Mouse (Mus musculus) myocyte (in vitro differentiated cells): ENCODE data around the gene Aldh1l1.

Experiments used
- E2F4 ChIP-seq: IDR thresholded peaks from one replicate; pipeline ENCODE4 v1.6.1; 2011; ENCODE audit warnings: mild to moderate bottlenecking, control low read depth, moderate library complexity; ENCODE audit not compliant: insufficient read depth
- MAX ChIP-seq: IDR thresholded peaks from one replicate; pipeline ENCODE4 v1.6.1; 2011; ENCODE audit warnings: low read depth, mild to moderate bottlenecking, control low read depth
- MYOD1 ChIP-seq, 3 experiments: IDR thresholded peaks; one replicate each; pipeline ENCODE4 v1.6.1; 2011; ENCODE audit warnings: control low read depth in 2 of 3, low read depth in 2 of 3, mild to moderate bottlenecking in 2 of 3, moderate library complexity in 1 of 3; ENCODE audit not compliant: insufficient read length in 2 of 3, control insufficient read depth in 1 of 3
- POLR2A ChIP-seq: IDR thresholded peaks from one replicate; pipeline ENCODE4 v1.6.1; 2011; ENCODE audit warnings: low read depth, mild to moderate bottlenecking, control low read depth, moderate library complexity; ENCODE audit not compliant: insufficient read length
- POLR2AphosphoS2 ChIP-seq: IDR thresholded peaks from one replicate; pipeline ENCODE4 v1.6.1; 2011; ENCODE audit warnings: low read depth, control low read depth; ENCODE audit not compliant: insufficient read length
- SRF ChIP-seq: IDR thresholded peaks from one replicate; pipeline ENCODE4 v1.6.1; 2011; ENCODE audit warnings: low read depth; ENCODE audit not compliant: control insufficient read depth, insufficient read length
- TCF12 ChIP-seq: IDR thresholded peaks from one replicate; pipeline ENCODE4 v1.6.1; 2011; ENCODE audit warnings: mild to moderate bottlenecking, control low read depth; ENCODE audit not compliant: poor library complexity, insufficient read depth, severe bottlenecking

DNA sequence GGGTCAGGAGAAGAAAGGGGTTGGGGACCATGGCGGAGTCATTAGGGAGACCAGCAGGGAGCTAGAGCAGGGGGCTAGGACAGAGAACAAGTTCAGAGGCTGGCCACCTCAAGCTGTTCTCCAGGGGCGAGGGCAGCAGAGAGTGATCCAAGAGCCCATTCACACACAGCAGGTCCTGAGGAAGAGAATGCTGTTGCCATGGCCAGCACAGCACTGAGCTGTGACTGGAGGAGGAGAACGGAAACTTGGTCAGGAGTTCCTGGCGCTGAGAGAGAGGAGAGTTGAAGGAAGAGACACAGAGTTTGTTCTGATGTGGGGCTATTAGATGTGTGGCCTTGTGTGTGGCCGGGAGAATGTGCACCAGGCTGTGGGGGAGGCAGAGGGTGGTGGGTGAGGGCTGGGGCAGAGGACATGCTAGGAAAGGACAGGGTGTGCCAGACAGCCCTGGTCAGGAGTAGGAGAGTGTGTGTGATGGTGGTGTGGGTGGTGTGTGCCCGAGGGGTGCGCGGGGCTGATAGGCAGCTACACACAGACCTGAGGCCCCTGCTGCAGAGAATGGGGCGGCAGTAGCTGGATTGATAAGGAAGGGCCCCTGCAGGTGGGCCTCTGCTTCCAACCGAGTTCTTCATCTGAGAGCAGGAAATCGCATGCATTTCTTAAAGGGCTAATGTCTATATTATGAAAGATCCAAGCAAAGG is 136.7 kb downstream of the Aldh1l1 start:
- TF ChIP-seq POLR2A (no peak), E2F4 (no peak), TCF12 (no peak), MAX (no peak), SRF (no peak), POLR2AphosphoS2 (no peak), MYOD1 (IDR thresholded peaks at IDR 0.05; ENCODE audit: control insufficient read depth in 1 of 3, insufficient read length in 2 of 3, low read depth in 2 of 3) (no peak)
